14 mouse cellular contexts compared by ENCODE assay signal in genomic region chr14:31946032-31946431, GRCm38 (mm10).
DNase-seq lines count a peak whose midpoint lies in the region; ATAC-seq and TF ChIP-seq lines count a peak whose summit lies in the region.
"Had no signal": no experiment of that assay in that cellular context is flagged by ENCODE, and none has a peak within 500 bp of the region (broad histone marks: within the 10 kb centered on the region; RNA-seq: fewer than 3 reads in every experiment).

No protein-coding gene starts in this region.

- no peaks in the 10 kb centered on the region for H3K79me2 ChIP-seq in heart, adult 2 months (replicated peaks; ENCODE audit: control insufficient read depth, insufficient read depth, low read length)

- WGBS in heart, adult 2 months: 67% methylated on average over 1 of the region's 1 CpGs
- 87% methylated on average over 1 of the region's 1 CpGs for WGBS in heart, embryonic 15.5 days

- H3K4me3 ChIP-seq in heart, adult 2 months: no peak overlapping the region
- no peak overlapping the region for H3K4me3 ChIP-seq in heart, embryonic 15.5 days
- H3K4me3 ChIP-seq in layer of hippocampus, adult 2 months: no peak overlapping the region
- H3K4me3 ChIP-seq: hindbrain, embryonic 10.5 days had no signal

- ATAC-seq in heart, embryonic 15.5 days (replicated peaks; ENCODE audit: insufficient number of reproducible peaks, insufficient read depth, low FRiP score, low read depth): 0 out of 2 replicates have a peak, but pooled peaks have one; percentile 30

- peaks cover 5% of the 10 kb centered on the region for H3K4me1 ChIP-seq in heart, adult 2 months (ENCODE audit: control insufficient read depth, insufficient read depth, low read length)
- peaks cover 14% of the 10 kb centered on the region for H3K4me1 ChIP-seq in heart, embryonic 15.5 days (replicated peaks)

- H3K4me2 ChIP-seq in heart, embryonic 15.5 days: no peak overlapping the region

- H3K27me3 ChIP-seq in heart, adult 2 months (ENCODE audit: control insufficient read depth, insufficient read depth, low read length): no peaks in the 10 kb centered on the region
- no peaks in the 10 kb centered on the region for H3K27me3 ChIP-seq in heart, embryonic 15.5 days

- intact Hi-C loops in heart, adult 2 months (cut with DNase I): loop anchor here (5.0 kb wide), 1 partner anchor 284 kb away; no protein-coding TSS in a partner anchor
- intact Hi-C loops in heart, postnatal 14 days (cut with DNase I): no loop called here

- no peaks in the 10 kb centered on the region for H3K9me3 ChIP-seq in heart, embryonic 15.5 days (replicated peaks)
- H3K9me3 ChIP-seq: hindbrain, embryonic 10.5 days had no signal

- TF ChIP-seq CTCF in heart, adult 2 months (IDR thresholded peaks at IDR 0.05): no peak
- TF ChIP-seq CTCF in layer of hippocampus, adult 2 months (conservative IDR thresholded peaks at IDR 0.05): no peak

- peak overlapping the region; percentile 60 for H3K27ac ChIP-seq in heart, adult 2 months
- peak overlapping the region; percentile 66 for H3K27ac ChIP-seq in heart, embryonic 15.5 days
- no peak overlapping the region for H3K27ac ChIP-seq in layer of hippocampus, adult 2 months
- H3K27ac ChIP-seq: liver, embryonic 14.5 days had no signal

- no peak overlapping the region for H3K9ac ChIP-seq in heart, adult 2 months (ENCODE audit: low read depth, low read length)
- no peak overlapping the region for H3K9ac ChIP-seq in heart, embryonic 15.5 days
- H3K9ac ChIP-seq: liver, embryonic 14.5 days had no signal

- no peak for TF ChIP-seq POLR2A in heart, adult 2 months (IDR thresholded peaks at IDR 0.05; ENCODE audit: insufficient read depth, low read depth, low read length)

- no peak for DNase-seq in heart, adult 2 months
- no peak for DNase-seq in heart, postnatal 14 days
- DNase-seq in retina, postnatal 1 day: peak; percentile 38
- no peak for DNase-seq in retina, embryonic 14.5 days (ENCODE audit: low spot score)
- no peak for DNase-seq in layer of hippocampus, adult 9-11 months
- DNase-seq in cerebellum, adult 9-10 months: no peak
- no peak for DNase-seq in layer of hippocampus, adult 2 months (ENCODE audit: low spot score in 2 of 2)
- DNase-seq: adrenal gland, postnatal 10 days; cerebellum, adult 11-12 months; kidney, adult 9 months; midbrain, embryonic 14.5 days had no signal

- TF ChIP-seq EP300 in heart, adult 2 months (IDR thresholded peaks at IDR 0.05; ENCODE audit: insufficient read depth, low read depth, low read length): no peak

- H3K36me3 ChIP-seq in heart, adult 2 months (ENCODE audit: control insufficient read depth, insufficient read depth, low read length): no peaks in the 10 kb centered on the region
- H3K36me3 ChIP-seq in heart, embryonic 15.5 days: no peaks in the 10 kb centered on the region
- H3K36me3 ChIP-seq: hindbrain, embryonic 10.5 days had no signal
